Mouse (Mus musculus) heart, postnatal 0 days (tissue): ENCODE data around the gene Tas2r135.

ENCODE experiments used
- CTCF ChIP-seq: IDR thresholded peaks from 2 replicates; pipeline ENCODE4 v1.5.1; 2016; ENCODE audit warnings: antibody characterized with exemption, control low read depth, low read depth
- EP300 ChIP-seq: IDR thresholded peaks from 2 replicates; pipeline ENCODE4 v1.6.1; 2016; ENCODE audit warnings: antibody characterized with exemption, low read depth

DNA sequence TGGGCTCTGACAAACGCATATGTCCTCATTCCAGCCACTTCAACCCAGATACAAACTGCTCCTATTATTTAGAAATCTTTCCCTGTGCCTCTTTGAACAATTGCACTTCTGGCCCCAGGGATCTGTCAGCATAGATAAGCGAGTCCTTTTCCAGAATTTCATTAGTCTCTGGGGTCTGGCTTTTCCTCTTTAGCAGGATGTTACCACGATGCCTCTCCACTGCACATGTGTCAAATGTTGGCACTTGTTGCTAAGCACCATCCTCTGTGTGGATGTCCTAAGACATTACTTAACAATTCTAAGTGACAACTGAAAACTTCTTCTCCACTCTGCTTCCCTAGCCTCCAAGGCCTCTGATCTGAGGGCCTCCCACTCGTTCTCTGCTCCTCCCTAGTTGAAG is 29.2 kb upstream of the Tas2r135 start:
- TF ChIP-seq CTCF (no peak), EP300 (no peak)
